Mouse (Mus musculus) lung, postnatal 0 days (tissue): ENCODE data around the gene Cdk15.

Experiments used
- CTCF ChIP-seq: IDR thresholded peaks from 2 replicates; pipeline ENCODE4 v1.5.1; 2016; ENCODE audit warnings: antibody characterized with exemption, mild to moderate bottlenecking
- EP300 ChIP-seq: IDR thresholded peaks from 2 replicates; pipeline ENCODE4 v1.6.1; 2016; ENCODE audit warnings: antibody characterized with exemption, mild to moderate bottlenecking, control low read depth

- TF ChIP-seq CTCF = no peak
- TF ChIP-seq EP300 = no peak
These were observed 27.5 kb upstream of the Cdk15 start for GRCm38 (mm10) chr1:59229187-59229586.
